Mouse (Mus musculus): ENCODE results near the gene Rpl38. TPM values are rescaled to one million over a fixed set of nuclear protein-coding genes. Genes with fewer than 3 reads are reported as not detected.

The Rpl38 gene
- total RNA-seq, 2 experiments from 2014 or later: 761 to 890 TPM

- no peak for DNase-seq (ENCODE audit: extremely low spot score in 1 of 2, low spot score in 1 of 2)
Observed at GRCm38 (mm10) chr11:114676431-114676830, 8.1 kb downstream of the Rpl38 start.

DNA sequence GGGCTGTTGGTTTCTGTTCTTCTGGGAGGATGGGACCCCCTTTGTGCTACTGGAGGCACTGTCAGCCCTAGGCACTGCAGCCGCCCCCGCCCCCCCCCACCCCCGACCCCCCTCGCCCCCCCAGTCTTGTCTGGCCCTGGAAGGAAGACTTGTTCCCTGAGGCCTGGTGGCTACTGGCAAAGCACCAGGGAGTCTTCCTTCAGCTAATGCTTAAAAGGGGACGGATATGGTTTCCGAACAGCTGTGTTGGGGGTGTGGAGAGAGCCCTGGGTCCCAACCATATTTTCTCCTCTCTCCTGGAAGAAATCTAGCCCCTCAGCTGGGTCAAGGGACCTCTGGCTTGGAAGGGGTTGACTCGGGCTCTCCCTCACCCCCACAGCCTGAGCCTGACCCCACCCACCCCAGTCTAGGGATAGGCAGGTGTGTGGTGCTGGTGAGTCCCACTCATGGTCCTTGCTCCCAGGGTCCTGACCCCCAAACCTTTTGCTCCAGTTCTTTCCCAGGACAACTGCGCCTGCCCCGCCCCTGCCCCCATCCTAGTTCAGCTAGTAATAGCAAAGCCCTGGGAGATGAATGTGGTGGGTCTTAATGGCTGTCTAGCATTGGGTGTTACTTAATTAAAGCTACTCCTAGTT lies 8.7 kb downstream of the Rpl38 start:
- no peak for DNase-seq (ENCODE audit: extremely low spot score in 1 of 2, low spot score in 1 of 2)

DNA sequence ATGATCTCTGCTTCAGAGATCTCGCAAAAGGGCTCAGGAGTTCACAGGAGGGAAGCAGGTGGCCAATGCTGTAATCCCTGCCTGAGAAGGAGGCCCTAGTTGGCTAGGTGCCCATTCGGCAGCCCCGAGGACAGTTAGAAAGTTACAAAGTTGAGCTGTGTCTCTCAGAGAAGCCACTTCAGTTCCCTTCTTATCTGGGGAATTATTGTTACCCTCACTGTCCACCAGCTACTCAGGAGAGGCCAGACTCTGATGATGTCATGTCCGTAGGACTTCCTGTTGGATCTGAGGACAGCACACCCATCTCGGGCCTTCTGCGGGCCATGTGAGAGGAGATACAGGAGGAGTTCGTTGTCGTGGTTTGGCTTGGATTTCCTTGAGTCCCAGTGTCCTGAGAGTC lies 11.3 kb downstream of the Rpl38 start:
- no peak for DNase-seq (ENCODE audit: extremely low spot score in 1 of 2, low spot score in 1 of 2)

GRCm38 (mm10) chr11:114680291-114680690 lies 12.0 kb downstream of the Rpl38 start:
- DNase-seq (ENCODE audit: extremely low spot score in 1 of 2, low spot score in 1 of 2): no peak

- no peak for DNase-seq (ENCODE audit: extremely low spot score in 1 of 2, low spot score in 1 of 2)
Observed at GRCm38 (mm10) chr11:114681054-114681453, 12.7 kb downstream of the Rpl38 start.

GRCm38 (mm10) chr11:114682321-114682900 lies 14.1 kb downstream of the Rpl38 start:
- DNase-seq (ENCODE audit: extremely low spot score in 1 of 2, low spot score in 1 of 2): no peak

GRCm38 (mm10) chr11:114683029-114683721 lies 14.9 kb downstream of the Rpl38 start:
- no peak for DNase-seq (ENCODE audit: extremely low spot score in 1 of 2, low spot score in 1 of 2)

- DNase-seq (ENCODE audit: extremely low spot score in 1 of 2, low spot score in 1 of 2): no peak
Observed at GRCm38 (mm10) chr11:114683722-114684621, 15.6 kb downstream of the Rpl38 start.

DNA sequence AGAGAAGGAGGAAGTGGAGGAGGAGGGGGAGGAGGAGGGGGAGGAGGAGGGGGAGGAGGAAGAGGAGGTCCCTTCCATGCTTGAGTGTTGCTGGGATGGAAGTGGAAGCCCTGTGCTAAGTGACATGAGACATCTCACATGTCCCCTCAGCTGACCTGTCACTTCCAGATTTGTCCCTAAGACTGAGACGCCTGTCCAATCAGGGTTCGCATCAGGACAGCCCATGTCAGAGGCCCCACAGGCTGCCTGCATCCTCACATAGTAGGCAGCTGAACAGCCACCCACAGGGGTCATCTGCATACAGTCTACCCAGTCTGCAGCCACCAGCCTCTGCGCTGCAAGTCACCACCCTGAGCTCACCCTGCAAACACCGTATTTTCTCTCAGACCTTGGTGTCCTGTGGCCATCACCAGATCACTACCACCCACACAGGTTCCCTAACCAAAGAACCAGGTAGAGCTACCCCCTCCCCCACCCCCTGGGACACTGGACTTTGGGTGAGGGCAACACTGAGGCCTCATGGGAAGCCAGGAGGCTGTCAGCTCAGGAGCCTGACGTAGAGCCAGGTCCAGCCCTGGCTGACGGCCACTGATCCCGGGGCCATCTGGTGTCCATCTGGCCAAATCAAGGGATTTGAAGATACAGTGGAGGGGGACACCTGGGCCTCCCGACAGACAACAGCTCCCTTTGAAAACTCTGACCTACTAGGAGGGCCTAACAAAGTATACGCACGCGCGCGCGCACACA lies 16.5 kb downstream of the Rpl38 start:
- no peak for DNase-seq (ENCODE audit: extremely low spot score in 1 of 2, low spot score in 1 of 2)

DNA sequence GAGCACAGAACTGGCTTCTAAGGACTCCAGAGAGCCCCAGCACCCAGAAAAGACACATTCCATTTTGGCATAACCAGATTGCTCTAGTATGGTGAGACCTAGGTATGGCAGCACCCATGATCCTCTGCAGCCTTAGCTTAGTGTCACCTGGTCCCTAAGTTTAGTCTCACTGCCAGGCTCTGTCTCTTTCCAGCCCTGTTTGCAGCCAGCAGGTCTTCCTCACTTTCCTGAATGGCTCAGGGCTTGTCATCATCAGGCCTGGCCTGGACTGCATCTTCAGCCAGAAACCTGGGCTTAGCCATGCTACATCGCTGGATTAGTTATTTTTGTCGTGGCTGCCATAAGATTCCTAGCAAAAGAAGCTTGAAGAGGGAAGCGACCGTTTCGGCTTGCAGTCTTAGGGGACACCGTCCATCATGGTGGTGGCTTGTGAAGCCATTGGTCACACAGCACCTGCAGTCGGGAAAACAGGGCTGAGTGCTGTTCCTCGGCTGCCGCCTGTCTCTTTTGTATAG lies 17.3 kb downstream of the Rpl38 start:
- DNase-seq (ENCODE audit: extremely low spot score in 1 of 2, low spot score in 1 of 2): no peak

DNA sequence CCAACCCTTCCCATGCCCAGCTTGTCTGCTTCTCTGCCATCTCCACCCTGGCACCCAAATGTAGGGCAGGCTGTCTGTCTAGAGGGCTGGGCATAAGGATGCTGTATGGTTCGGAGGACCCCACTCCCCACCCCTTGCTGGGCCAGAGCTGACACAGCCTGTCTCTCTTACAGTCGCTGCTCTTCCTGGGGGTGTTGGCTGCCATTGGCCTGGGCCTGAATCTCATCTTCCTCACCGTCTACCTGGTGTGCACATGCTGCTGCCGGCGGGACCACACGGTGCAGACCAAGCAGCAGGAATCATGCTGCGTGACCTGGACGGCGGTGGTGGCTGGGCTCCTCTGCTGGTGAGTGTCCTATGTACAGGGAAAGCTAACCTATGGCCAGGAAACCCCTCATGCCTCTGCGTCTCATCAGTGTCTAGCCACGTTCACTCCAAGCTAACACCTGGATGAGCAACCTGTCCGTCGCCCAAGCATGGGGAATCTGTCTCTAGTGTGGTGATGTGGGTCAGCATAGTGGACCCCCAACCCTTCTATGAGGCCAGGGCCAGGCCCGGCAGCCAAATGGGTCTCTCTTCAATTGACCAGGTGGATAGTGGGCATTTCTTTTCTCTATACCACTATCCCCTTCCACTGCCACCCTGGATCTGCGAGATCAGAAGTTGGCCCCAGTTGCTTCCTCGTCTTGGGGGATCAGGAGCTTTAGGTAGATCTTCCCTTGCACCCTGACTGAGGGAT lies 18.1 kb downstream of the Rpl38 start:
- DNase-seq (ENCODE audit: extremely low spot score in 1 of 2, low spot score in 1 of 2): no peak

GRCm38 (mm10) chr11:114687574-114688188 lies 19.4 kb downstream of the Rpl38 start:
- no peak for DNase-seq (ENCODE audit: extremely low spot score in 1 of 2, low spot score in 1 of 2)

GRCm38 (mm10) chr11:114688729-114689128 lies 20.4 kb downstream of the Rpl38 start:
- no peak for DNase-seq (ENCODE audit: extremely low spot score in 1 of 2, low spot score in 1 of 2)

GRCm38 (mm10) chr11:114690192-114690591 lies 21.9 kb downstream of the Rpl38 start:
- no peak for DNase-seq (ENCODE audit: extremely low spot score in 1 of 2, low spot score in 1 of 2)

- DNase-seq (ENCODE audit: extremely low spot score in 1 of 2, low spot score in 1 of 2): no peak
Observed at GRCm38 (mm10) chr11:114691454-114692182, 23.3 kb downstream of the Rpl38 start.

- DNase-seq (ENCODE audit: extremely low spot score in 1 of 2, low spot score in 1 of 2): no peak
Observed at GRCm38 (mm10) chr11:114692601-114693000, 24.3 kb downstream of the Rpl38 start.

GRCm38 (mm10) chr11:114693456-114693855 lies 25.1 kb downstream of the Rpl38 start:
- no peak for DNase-seq (ENCODE audit: extremely low spot score in 1 of 2, low spot score in 1 of 2)

DNA sequence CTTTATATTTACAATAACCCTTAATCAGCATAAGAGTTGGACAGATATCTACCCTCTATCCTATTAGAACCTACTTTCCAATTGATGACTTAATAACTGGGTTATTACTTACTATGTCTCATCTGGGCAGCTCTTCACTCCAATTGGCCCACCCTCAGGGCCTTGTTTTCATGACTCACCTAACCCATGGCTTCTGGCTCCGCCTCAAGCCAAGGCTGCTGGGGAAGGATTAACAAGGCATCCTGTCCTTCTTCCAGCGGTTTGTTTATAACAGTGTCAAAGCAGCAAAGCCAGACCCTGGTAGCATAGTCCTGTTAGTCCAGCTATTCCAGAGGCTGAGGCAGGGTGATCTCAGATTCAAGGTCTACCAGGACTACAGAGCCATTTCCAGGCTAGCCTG lies 26.1 kb downstream of the Rpl38 start:
- no peak for DNase-seq (ENCODE audit: extremely low spot score in 1 of 2, low spot score in 1 of 2)
